Mouse (Mus musculus) heart, adult 2 months (tissue): ENCODE data around the gene Cks1b.

Experiments used
- CTCF ChIP-seq: fragments of 200-600 bp; IDR thresholded peaks from 2 replicates; pipeline ENCODE4 v1.8.1; 2022; ENCODE audit warnings: antibody characterized with exemption, mild to moderate bottlenecking, moderate library complexity
- POLR2A ChIP-seq: fragments of 200-500 bp; IDR thresholded peaks from 2 replicates; pipeline ENCODE4 v1.6.1; 2011; ENCODE audit warnings: mild to moderate bottlenecking, low read depth, low read length, control low read depth; ENCODE audit not compliant: insufficient read depth

DNA sequence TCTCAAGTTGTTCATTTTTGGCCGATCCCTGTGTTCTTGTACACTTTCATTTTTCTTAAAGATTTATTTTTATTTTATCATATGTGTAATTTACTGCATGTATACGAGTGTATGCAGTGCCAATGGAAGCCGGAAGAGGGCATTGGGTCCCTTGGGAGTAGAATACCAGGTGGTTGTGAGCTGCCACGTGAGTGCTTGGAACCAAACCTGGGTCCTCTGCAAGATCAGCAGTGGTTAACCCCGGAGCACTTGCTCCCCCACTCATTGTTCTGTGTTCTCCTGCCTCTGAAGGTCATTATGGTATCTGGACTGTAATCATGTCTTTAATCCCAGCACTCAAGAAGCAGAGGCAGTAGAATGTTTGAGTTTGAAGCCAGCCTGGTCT lies 7.0 kb upstream of the Cks1b start:
- no peak for TF ChIP-seq CTCF
- no peak for TF ChIP-seq POLR2A
